Mouse (Mus musculus): ENCODE measurements at regions not wholly inside any gene's neighbourhood (a gene's known extent, or its start where the extent isn't known, plus 50 kb on each side); places are given as distances from the start of the nearest gene placed in this dataset.

DNA sequence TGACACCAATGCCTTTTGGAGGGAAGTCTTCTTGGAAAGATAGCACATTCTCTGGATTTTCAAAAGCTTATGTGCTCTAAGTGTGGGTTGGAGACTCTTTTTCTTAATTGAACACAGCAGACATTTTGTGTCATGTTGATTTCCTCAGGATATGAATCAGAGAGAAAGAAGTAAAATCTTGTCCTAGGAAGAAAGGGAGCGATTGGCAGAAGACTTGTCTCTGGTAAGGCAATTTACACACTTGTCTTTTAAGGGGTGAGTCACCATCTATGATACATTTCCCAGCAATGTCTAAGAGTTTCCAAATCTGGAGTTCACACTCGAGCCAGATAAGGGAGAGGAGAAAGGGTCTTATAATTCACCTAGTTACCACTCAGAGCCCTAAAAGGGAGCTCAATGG lies 326.5 kb upstream of the Ubash3b start:
- TF ChIP-seq POLR2A (IDR thresholded peaks at IDR 0.05; ENCODE audit: control insufficient read depth, low read depth, low read length): no peak
- no peak for TF ChIP-seq CTCF (IDR thresholded peaks at IDR 0.05; ENCODE audit: control insufficient read depth, insufficient read depth, insufficient replicate concordance, low read depth, low read length)
